Mouse (Mus musculus): ENCODE results near the gene Prpf39.

The Prpf39 gene

DNA sequence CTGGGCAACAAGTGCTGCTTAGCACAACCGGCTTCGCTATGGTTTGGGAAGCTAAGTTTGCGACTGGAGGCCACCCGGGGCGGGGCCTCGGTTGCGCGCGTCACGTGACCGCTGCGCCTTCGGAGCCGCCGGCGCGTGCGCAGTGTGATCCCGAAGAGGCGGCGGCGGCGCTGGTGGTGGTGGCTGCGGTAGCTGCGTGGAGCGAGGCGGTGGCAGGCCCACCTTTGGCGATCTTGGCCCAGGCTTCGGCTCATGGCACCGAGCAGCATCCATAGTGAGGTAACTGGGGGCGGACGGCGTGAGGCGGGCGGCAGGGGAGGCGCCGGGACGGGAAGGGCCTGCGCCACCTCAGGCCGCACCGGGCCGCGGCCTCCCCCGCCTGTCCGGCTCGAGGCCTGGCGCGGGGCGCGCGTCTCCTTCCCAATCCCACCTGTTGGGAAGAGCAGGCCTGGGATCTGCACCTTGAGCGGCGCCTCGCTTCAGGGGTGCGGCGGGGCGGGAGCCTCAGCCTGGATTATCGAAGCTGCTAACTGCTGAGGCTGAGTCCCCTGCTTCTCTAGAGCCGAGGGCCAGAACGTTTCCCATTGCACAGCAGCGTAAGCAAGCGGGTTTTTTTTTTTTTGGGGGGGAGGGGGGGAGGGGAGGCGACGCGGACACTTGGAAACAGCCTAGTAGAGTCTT is at the start of gene Prpf39:
TSS of gene Prpf39 (plus strand) at position 144 of the 681 bp plus-strand sequence.
- peak; percentile 86 for DNase-seq (ENCODE audit: low spot score)

DNA sequence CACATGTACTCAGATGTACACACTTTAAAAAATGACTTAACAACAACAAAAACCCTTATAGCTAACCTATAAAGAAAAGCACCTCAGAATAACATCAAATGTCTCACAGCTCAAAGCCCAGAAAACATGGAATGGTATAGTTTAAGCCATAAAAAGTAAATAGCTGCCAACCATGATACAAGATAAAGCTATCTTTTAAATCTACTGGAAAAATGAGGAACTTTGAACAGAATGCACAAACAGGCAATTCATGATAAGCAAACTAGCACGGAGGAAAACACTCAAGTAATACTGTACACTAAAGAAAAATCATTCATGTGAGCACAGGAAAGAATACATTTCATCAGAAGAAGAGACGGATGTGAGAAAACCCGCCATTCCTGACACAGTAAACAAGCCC is 28.4 kb upstream of the Prpf39 start:
- no peak for DNase-seq (ENCODE audit: low spot score)

DNA sequence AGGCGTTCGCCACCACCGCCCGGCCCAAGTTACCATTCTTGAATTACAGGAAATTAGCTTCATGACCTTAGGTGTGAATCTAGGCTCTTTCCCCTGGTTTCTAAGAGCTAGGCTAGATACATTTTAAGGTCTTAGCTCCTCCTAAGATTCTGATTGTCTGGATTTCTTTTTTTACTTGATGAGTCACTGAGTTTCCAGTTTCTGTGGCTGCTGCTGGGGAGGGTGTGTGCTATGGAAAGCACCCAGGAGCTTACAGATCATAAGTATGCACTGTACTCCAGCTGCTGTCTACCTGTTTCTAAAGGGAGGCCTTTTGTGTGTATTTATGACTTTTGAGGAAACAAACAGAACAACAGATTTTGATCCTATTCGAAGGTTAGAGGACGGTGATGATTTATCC is 13.3 kb upstream of the Prpf39 start:
- no peak for DNase-seq (ENCODE audit: low spot score)

DNA sequence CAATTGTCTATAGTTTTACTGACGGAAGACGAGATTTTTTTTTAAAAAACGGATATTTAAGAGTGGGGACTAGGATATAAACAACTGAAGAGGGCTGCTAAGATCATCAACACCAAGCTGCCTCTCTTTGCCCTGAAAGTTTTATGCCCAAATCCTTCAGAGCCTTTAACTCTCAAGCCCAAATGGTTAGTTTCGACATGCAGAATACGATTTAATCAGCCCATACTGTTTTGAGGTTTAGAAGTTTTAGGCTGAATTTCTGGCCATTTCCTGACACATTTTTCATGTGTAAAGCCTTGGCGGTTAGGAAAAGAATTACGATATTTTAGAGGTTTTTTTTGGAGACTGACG is 319 bp upstream of the Prpf39 start:
- DNase-seq (ENCODE audit: low spot score): no peak

DNA sequence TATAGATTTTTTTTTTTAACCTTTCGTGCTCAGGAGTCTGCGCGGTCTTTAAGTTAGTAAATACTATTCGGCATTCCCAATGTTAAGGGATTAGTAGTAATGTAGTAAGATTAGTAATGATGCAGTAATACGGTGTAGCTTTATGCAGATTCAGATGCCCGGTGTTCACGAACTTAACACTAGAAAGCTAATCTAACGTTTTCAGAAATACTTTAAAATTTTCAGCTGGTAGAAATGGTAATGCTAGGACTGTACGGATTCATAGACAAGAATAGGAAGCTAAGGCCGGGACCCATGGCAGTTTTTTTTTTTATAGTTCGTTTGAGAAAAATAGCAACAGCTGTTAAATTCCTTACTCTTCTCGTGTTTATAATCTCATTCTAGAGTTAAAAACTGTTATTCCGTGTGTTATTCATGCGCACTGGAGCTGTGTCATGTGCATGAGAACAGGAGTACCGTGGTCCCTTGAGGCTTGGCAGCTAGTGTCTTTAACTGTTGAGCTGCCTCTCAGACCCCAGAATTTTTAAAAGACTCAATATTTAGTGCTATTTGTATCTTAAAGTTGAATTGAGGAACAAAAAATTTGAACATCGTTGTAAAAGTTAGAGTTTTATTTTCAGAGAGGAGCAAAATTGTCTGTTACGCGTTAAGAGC is 886 bp downstream of the Prpf39 start:
- no peak for DNase-seq (ENCODE audit: low spot score)

DNA sequence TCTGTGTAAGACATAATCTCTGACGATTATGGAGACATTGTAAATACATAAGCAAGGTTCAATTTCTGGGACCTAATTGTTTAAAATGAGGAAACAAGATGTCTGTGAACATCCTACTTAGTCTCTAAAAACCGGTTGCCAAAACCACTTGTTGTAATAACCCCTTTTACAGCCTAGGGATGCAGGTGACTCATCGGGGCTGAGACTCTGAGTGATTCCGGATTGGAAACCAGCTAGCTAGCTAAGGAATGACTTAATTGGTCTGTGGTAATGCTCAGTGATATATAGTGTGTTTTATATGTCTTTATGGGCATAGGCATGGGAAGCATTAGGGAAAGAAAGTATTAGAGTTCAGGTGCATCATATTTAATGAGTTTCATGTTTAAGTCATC is 1.4 kb downstream of the Prpf39 start:
- DNase-seq (ENCODE audit: low spot score): no peak

DNA sequence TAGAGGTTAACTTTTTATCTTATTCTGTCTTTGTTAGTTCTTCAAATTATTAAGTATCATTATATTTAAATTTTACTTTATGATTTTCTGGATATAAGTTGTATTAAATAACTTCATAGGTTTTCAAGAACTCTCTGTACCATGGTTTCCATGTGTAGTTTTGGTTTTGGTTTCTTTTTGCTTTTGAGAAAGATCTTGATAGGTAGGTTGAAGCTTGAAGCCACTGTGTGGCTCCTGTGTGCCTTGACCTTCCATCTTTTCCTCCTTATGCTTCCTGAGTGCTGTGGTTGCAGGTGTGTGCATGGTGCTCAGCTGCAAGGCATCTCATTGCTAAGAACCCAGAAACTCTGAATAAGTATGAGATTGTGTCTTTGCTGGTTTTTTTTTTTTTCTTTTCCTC is 12.7 kb downstream of the Prpf39 start:
- DNase-seq (ENCODE audit: low spot score): no peak

DNA sequence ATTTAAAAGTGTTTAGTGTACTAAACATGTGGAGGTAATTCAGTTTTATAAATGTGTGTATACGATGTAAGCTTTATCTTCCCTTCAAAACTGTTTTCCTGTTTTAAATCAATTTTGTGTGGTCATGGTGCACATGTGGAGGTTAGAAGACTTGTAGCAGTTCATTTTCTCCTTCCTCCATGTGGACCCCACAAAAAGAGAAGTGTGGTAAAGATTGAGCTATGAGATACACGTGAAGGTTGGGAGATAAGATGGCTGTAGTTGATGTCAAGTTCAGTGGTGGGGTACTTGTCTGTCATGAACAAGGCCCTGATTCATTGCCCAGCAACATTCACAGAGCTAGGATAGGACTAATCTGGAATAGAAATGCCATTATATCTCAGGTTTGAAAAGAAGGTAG is 22.1 kb downstream of the Prpf39 start:
- no peak for DNase-seq (ENCODE audit: low spot score)

DNA sequence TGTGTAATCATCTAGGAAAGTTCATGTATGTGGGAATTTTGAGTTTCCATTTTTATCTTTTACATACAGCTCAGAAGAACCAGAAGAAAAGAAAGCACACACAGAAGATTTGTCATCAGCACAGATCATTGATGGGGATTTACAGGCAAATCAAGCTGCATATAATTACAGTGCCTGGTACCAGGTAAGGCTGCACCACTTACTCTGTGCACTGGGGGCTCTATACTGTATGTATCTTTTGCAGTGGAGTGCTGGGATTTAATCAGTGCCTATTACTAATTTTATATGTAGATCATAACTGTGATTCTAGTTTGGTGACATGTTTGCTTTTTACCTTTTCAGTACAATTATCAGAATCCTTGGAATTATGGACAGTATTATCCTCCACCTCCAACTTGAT is 24.9 kb downstream of the Prpf39 start:
- no peak for DNase-seq (ENCODE audit: low spot score)

DNA sequence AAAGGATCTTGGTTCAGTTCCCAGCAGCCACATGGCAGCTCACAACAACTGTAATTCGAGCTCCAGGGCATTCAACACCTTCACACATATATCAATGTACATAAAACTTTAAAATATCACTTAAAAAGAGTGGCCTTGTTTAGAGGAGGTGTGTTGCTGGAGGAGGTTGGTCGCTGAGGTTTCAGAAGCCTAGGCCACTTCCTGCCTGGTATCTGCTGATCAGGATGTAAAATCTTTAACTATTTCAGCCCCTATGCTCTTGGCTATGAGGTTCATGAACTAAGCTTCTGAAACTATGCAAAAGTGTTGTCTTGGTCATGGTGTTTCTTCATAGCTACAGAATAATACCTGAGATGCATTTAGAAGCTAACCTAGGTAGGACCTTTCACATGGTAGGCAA is 29.1 kb downstream of the Prpf39 start:
- DNase-seq (ENCODE audit: low spot score): no peak

DNA sequence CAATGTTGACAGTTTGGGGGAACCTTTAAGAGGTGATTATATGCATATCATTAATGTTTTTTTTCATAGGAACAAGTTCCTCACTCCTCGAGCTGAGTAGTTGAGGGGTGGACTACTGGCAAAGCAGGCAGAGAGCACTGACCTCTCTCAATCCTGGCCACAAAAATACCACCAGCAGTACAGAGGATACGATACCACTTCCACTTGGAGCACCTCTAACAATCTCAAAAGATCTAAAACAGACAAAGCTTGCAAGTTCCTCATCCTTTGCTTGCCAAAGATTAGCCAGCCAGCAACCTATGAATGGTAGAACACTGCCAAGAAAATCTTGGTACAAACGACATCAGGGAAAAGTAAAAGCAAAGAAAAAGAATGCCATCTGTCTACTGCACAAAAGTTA is 30.1 kb downstream of the Prpf39 start:
- no peak for DNase-seq (ENCODE audit: low spot score)

DNA sequence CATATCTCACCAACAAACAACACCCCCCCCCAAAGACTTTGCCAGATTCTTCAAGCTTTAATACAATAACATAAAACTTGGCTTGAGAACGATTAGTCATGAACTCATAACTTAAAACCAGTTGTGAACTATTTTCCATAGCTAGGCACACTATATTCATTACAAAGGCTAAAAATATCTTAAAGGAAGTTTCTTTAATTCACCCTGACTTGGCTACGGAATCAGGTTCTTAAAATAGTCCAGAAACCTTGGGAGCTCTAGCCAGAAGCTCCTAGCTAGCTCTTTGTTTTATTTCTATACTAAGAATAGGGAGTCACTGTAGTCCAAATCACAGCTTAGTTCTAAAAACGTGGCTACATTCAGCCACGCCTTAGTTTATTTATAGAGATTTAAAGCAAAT is 32.3 kb downstream of the Prpf39 start:
- DNase-seq (ENCODE audit: low spot score): no peak

DNA sequence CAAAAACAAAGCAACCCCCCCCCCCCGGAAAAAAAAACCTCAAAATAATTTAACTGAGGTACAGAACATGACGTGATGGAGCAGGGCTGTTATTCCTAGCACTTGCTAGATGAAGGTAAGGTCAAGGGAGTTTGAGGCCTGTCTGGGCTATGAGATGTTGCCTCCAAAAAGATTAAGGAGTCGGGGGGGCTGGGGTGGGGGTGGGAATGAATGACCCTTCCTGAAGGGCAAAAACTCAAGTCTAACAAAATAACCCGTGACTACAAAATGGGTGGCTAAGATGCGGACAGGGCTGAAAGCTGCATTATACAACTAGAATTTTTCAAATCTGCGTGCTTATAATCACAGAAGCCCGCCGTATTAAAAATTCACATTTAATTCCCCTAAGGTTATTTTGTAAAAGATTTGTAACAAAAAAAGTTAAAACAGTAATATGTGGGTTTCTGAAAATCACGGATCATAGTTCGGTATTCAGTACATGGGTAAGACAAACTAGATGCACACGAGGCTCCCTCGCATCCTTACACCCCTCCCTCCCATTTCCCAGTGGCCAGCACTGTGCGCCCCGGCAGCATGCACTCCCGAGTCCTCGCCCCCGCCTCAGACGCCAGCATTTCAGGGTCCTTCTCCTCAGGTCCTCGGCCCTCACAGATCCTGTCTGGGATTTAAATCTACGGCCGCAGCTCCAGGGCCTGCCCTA is 36.9 kb downstream of the Prpf39 start:
- no peak for DNase-seq (ENCODE audit: low spot score)

DNA sequence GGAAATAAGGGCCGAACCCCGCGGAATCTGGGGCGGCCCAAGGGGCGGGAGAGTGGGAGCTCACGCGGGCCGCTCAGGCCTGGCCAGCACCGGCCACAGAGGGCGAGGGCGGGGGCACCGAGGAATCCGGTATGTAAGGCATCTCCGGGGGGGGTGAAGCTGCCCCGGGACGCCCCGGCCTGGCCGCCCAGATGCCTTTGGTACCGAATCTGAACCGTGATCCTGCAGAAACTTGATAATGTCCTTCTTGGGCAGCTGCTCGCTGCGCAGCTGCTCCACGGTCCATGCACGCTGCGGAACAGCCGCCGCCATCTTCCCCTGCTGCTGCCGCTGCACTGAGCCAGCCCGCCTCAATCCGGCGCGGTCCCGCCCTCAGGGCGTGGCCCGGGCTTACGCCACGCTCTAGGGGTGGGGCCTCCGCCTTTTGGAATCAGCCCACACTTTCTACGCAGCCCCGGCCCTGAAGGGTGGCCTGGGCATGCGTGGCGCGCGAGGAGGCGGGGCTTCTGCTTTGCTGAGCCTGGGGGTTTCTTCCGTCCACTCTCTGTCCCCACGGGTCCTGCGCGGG is 37.6 kb downstream of the Prpf39 start, which contains the start of gene Fkbp3:
TSS of gene Fkbp3 (minus strand) at position 397 of the 568 bp plus-strand sequence.
- DNase-seq (ENCODE audit: low spot score): peak; percentile 96

DNA sequence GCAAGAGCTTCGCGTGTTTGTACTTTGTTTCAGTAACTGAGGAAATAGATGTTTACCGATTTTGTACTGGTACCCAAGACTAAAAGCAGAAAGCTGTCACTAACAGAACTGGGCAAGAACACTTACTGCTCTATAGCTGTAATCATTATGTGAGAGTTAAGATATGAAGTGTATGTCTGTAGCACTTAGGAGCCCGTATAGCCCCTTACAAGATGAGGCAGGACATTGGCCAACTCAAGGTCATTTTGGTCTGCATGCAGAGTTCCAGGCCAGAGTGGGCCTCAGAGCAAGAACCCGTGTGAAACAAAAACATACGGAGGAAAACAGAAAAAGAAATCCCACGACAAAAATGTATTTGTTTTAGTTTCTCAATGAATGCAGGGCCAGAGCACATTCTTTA is 38.5 kb downstream of the Prpf39 start:
- no peak for DNase-seq (ENCODE audit: low spot score)

DNA sequence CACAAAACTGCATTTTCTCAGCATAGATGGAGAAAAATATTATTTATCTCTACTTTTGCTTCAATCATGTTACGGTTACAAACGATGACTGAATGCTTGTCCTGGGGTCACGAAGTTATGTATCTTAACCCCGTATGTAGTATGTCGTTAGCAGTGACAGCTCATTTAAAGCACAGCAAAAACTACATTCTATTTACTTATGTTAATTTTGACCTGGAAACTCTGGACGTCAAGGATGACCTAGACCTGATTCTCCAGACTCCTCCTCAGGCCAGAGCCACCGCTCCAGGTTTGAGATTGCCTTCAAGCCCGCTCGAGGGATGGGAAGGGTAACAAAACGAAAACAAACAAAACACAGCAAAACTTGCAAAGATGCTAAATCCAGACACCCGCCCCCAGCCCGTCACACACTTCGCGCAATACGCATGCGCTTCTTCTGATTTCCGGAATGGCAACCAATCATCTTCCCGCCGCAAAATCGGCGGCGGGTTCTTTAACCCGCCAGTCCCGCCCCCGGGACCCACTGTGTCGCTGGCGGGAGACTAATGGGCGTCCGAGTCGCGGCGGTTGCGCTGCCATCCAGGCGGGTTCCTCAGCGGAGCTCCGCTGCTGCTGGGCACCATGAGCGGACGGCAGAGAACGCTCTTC is 39.1 kb downstream of the Prpf39 start, which contains the start of gene Fancm:
TSS of gene Fancm (plus strand) at position 519 of the 648 bp plus-strand sequence.
- peak; percentile 89 for DNase-seq (ENCODE audit: low spot score)

DNA sequence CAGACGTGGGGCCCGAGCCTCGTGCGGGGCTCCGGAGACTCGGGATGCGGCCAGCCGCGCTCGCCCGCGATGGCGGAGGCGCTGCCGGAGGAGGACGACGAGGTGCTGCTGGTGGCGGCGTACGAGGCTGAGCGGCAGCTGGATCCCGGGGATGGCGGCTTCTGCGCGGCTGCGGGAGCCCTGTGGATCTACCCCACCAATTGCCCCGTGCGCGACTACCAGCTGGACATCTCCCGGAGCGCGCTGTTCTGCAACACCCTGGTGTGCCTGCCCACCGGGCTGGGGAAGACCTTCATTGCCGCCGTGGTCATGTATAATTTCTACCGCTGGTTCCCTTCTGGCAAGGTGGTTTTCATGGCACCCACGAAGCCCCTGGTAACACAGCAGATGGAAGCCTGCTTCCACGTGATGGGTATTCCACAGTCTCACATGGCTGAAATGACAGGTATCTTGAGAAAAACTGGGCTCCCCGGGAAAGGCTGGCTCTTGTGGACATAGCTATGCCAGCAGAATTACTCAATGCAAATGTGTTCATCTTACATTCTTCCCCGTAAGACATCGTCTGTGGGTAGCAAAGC is 39.7 kb downstream of the Prpf39 start:
- no peak for DNase-seq (ENCODE audit: low spot score)

DNA sequence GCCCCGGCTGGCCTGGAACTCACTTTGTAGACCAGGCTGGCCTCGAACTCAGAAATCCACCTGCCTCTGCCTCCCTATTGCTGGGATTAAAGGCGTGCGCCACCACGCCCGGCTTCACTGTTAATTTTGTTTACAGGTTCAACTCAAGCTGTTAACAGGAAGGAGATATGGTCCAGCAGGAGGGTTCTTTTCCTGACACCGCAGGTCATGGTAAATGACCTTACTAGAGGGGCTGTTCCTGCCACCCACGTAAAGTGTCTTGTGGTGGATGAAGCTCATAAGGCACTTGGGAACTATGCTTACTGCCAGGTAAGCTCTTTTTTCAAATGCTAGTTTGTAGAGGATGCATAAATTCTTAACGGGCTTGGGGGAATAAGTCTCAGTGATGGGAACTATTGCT is 40.8 kb downstream of the Prpf39 start:
- DNase-seq (ENCODE audit: low spot score): no peak

DNA sequence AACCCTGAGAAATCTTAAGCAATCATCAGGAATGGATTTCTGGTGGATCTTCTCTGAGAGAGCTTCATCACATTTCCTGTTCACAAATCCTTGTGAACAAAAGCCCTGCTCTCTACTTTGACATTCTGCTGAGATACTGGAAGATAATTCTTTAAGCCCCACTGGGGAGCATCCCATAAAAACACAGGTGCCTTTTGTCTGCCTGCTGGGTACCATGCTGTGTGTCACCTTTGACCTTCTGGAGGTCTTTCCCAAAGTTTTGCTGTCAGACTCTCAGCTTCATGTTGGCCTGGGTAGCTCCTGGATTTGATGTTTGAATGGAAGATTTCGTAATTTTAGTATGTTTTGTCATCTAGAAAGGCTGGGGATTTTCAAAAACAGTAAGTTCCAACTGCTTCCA is 72.6 kb downstream of the Prpf39 start:
- DNase-seq (ENCODE audit: low spot score): no peak

DNA sequence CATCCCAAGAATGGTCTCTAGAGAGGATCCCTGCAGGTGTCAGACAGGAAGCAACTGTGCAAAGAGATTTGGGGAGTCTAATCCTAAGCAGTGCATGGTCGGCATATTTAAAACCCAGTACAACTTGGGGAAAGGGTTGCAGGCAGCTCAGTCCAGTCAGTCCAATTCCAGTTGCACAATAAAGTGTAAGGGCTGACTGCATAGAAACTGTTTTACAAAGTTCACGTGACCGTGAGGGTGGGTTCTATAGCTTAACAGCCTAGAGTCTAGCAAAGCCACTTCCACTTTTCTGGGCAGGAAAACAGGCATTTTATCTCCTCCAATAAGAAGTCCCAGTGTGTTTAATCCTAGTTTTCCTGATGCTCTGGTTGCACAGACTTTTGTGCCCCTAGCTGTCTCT is 75.4 kb downstream of the Prpf39 start:
- DNase-seq (ENCODE audit: low spot score): no peak

DNA sequence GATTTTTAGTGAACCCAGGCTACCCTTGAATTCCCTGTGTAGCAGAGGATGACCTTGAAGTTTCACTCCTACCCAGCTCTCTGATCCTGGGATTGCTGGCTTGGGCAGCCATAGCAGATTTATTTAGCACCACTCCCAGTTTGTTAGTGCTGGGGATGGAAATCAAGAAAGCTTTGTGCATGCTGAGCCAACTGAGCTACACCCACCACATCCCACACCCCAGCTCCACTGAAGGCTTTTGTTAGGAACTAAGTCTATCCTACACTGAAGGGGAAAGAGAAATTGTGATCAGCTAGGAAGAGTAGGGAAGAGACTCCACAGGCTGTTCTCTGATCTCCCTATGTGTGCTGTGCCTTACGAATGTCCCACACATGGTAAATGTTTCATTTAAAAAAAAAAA is 76.7 kb downstream of the Prpf39 start:
- no peak for DNase-seq (ENCODE audit: low spot score)

Measured in yolk sac, embryonic 10.5 days (tissue).